Mouse (Mus musculus): ENCODE results near the gene Acod1. TPM values are rescaled to one million over a fixed set of nuclear protein-coding genes. Genes with fewer than 3 reads are reported as not detected.

The Acod1 gene
- polyA plus RNA-seq, 1 experiment from 2014 or later, result not detected

DNA sequence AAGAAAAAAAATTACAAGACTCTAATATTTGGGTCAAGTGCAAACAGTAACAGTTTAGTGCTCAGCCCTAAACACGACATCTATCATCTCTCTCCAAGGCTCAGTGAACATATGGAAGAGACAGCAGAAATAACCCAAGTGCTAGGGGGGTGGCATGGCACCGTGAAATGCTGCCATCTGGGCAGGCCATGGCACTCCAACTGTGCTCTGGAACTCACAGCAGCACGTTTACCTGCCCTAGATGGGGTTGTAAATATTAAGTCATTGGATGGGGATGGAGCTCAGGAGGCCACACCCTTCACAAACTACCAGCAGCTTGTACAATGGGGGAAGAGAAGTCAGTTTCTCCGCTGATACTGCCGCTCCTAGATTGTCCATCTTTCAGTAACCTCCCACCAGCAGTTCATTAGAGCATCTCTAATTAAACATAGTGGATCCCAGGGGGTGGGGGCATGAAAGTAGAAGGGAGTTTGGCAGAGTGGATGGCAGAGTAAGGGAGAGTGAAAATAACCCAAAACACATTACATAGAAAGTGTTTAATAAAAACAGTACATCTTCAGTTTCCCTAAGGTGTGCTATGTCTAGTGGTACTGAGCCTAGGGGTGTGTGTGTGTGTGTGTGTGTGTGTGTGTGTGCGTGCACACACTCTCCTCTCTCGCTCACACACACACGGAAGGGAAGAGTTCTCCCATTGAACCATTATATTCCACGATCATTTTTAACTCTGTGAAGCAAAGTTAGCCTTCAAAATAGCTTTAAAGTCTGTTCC is 32.6 kb downstream of the Acod1 start:
- Histone ChIP-seq H3K4me1 (replicated peaks; ENCODE audit: control insufficient read depth, insufficient read depth, low read length) (peaks cover 3% of the 10 kb centered on the region; the same call in 1 of the 2 replicates), H3K9ac (replicated peaks; ENCODE audit: low read depth, low read length) (no peak overlapping the region), H3K4me2 (ENCODE audit: low read length) (no peak overlapping the region), H3K9me3 (ENCODE audit: control insufficient read depth, low read length) (no peaks in the 10 kb centered on the region), H3K27me3 (replicated peaks; ENCODE audit: control insufficient read depth, insufficient read depth, low read length) (no peaks in the 10 kb centered on the region), H3K4me3 (replicated peaks; ENCODE audit: low read length) (no peak overlapping the region), H3K27ac (ENCODE audit: low read length) (no peak overlapping the region), H3K36me3 (ENCODE audit: control insufficient read depth, insufficient read depth) (peaks cover 9% of the 10 kb centered on the region)
- WGBS, result 81% methylated on average over 9 of the region's 9 CpGs
- peak; percentile 72; the same call in 1 of the 2 replicates for ATAC-seq

- Histone ChIP-seq H3K4me1 (replicated peaks; ENCODE audit: control insufficient read depth, insufficient read depth, low read length) (no peaks in the 10 kb centered on the region), H3K4me2 (ENCODE audit: low read length) (no peak overlapping the region), H3K9me3 (ENCODE audit: control insufficient read depth, low read length) (no peaks in the 10 kb centered on the region), H3K27me3 (replicated peaks; ENCODE audit: control insufficient read depth, insufficient read depth, low read length) (no peaks in the 10 kb centered on the region), H3K27ac (ENCODE audit: low read length) (no peak overlapping the region), H3K4me3 (replicated peaks; ENCODE audit: low read length) (no peak overlapping the region), H3K9ac (replicated peaks; ENCODE audit: low read depth, low read length) (no peak overlapping the region), H3K36me3 (ENCODE audit: control insufficient read depth, insufficient read depth) (peaks cover 27% of the 10 kb centered on the region)
- no peak for ATAC-seq
- 74% methylated on average over 1 of the region's 1 CpGs for WGBS
Measured at GRCm38 (mm10) chr14:103085840-103086533, 39.2 kb downstream of the Acod1 start.

GRCm38 (mm10) chr14:103086671-103087324 is 40.0 kb downstream of the Acod1 start:
- Histone ChIP-seq H3K4me2 (ENCODE audit: low read length) (no peak overlapping the region), H3K9ac (replicated peaks; ENCODE audit: low read depth, low read length) (no peak overlapping the region), H3K27ac (ENCODE audit: low read length) (no peak overlapping the region), H3K27me3 (replicated peaks; ENCODE audit: control insufficient read depth, insufficient read depth, low read length) (no peaks in the 10 kb centered on the region), H3K4me3 (replicated peaks; ENCODE audit: low read length) (no peak overlapping the region), H3K4me1 (replicated peaks; ENCODE audit: control insufficient read depth, insufficient read depth, low read length) (no peaks in the 10 kb centered on the region), H3K36me3 (ENCODE audit: control insufficient read depth, insufficient read depth) (peaks cover 27% of the 10 kb centered on the region), H3K9me3 (ENCODE audit: control insufficient read depth, low read length) (no peaks in the 10 kb centered on the region)
- WGBS, result 98% methylated on average over 4 of the region's 4 CpGs
- ATAC-seq, result no peak

- WGBS, result 90% methylated on average over 5 of the region's 5 CpGs
Measured at GRCm38 (mm10) chr14:103087846-103088245, 41.1 kb downstream of the Acod1 start.

GRCm38 (mm10) chr14:103088624-103089023 is 41.8 kb downstream of the Acod1 start:
- H3K4me1 ChIP-seq (replicated peaks; ENCODE audit: control insufficient read depth, insufficient read depth, low read length), result peaks cover 3% of the 10 kb centered on the region; the same call in 1 of the 2 replicates
- H3K27me3 ChIP-seq (replicated peaks; ENCODE audit: control insufficient read depth, insufficient read depth, low read length), result no peaks in the 10 kb centered on the region
- H3K27ac ChIP-seq (ENCODE audit: low read length), result no peak overlapping the region
- no peak overlapping the region for H3K4me3 ChIP-seq (replicated peaks; ENCODE audit: low read length)
- no peak overlapping the region for H3K9ac ChIP-seq (replicated peaks; ENCODE audit: low read depth, low read length)
- no peak for ATAC-seq
- H3K36me3 ChIP-seq (ENCODE audit: control insufficient read depth, insufficient read depth), result peaks cover 20% of the 10 kb centered on the region
- no peaks in the 10 kb centered on the region for H3K9me3 ChIP-seq (ENCODE audit: control insufficient read depth, low read length)
- H3K4me2 ChIP-seq (ENCODE audit: low read length), result no peak overlapping the region
- WGBS, result 70% methylated on average over 6 of the region's 6 CpGs

More at GRCm38 (mm10) chr14:103087846-103088245, 41.1 kb downstream of the Acod1 start:
- no peaks in the 10 kb centered on the region for H3K27me3 ChIP-seq (replicated peaks; ENCODE audit: control insufficient read depth, insufficient read depth, low read length)
- no peak overlapping the region for H3K27ac ChIP-seq (ENCODE audit: low read length)
- H3K9me3 ChIP-seq (ENCODE audit: control insufficient read depth, low read length), result no peaks in the 10 kb centered on the region
- no peak overlapping the region for H3K4me3 ChIP-seq (replicated peaks; ENCODE audit: low read length)
- no peak overlapping the region for H3K4me2 ChIP-seq (ENCODE audit: low read length)
- ATAC-seq, result no peak
- H3K4me1 ChIP-seq (replicated peaks; ENCODE audit: control insufficient read depth, insufficient read depth, low read length), result no peaks in the 10 kb centered on the region
- H3K9ac ChIP-seq (replicated peaks; ENCODE audit: low read depth, low read length), result no peak overlapping the region
- peaks cover 25% of the 10 kb centered on the region for H3K36me3 ChIP-seq (ENCODE audit: control insufficient read depth, insufficient read depth)

GRCm38 (mm10) chr14:103093236-103093635 is 46.5 kb downstream of the Acod1 start:
- peaks cover 5% of the 10 kb centered on the region for H3K36me3 ChIP-seq (ENCODE audit: control insufficient read depth, insufficient read depth)
- WGBS, result 85% methylated on average over 3 of the region's 3 CpGs
- no peak overlapping the region for H3K27ac ChIP-seq (ENCODE audit: low read length)
- no peaks in the 10 kb centered on the region for H3K9me3 ChIP-seq (ENCODE audit: control insufficient read depth, low read length)
- no peak overlapping the region for H3K4me3 ChIP-seq (replicated peaks; ENCODE audit: low read length)
- H3K9ac ChIP-seq (replicated peaks; ENCODE audit: low read depth, low read length), result no peak overlapping the region
- H3K27me3 ChIP-seq (replicated peaks; ENCODE audit: control insufficient read depth, insufficient read depth, low read length), result no peaks in the 10 kb centered on the region
- no peak for ATAC-seq
- H3K4me1 ChIP-seq (replicated peaks; ENCODE audit: control insufficient read depth, insufficient read depth, low read length), result peaks cover 26% of the 10 kb centered on the region
- H3K4me2 ChIP-seq (ENCODE audit: low read length), result no peak overlapping the region

GRCm38 (mm10) chr14:103093670-103094069 is 46.9 kb downstream of the Acod1 start:
- H3K4me3 ChIP-seq (replicated peaks; ENCODE audit: low read length), result no peak overlapping the region
- H3K36me3 ChIP-seq (ENCODE audit: control insufficient read depth, insufficient read depth), result peaks cover 2% of the 10 kb centered on the region
- WGBS, result 85% methylated on average over 4 of the region's 4 CpGs
- no peak overlapping the region for H3K9ac ChIP-seq (replicated peaks; ENCODE audit: low read depth, low read length)
- H3K27me3 ChIP-seq (replicated peaks; ENCODE audit: control insufficient read depth, insufficient read depth, low read length), result no peaks in the 10 kb centered on the region
- ATAC-seq, result no peak
- H3K4me1 ChIP-seq (replicated peaks; ENCODE audit: control insufficient read depth, insufficient read depth, low read length), result peaks cover 26% of the 10 kb centered on the region
- H3K27ac ChIP-seq (ENCODE audit: low read length), result no peak overlapping the region
- no peak overlapping the region for H3K4me2 ChIP-seq (ENCODE audit: low read length)
- H3K9me3 ChIP-seq (ENCODE audit: control insufficient read depth, low read length), result no peaks in the 10 kb centered on the region

- 85% methylated on average over 8 of the region's 8 CpGs for WGBS
- peaks cover 26% of the 10 kb centered on the region for H3K4me1 ChIP-seq (replicated peaks; ENCODE audit: control insufficient read depth, insufficient read depth, low read length)
- no peak overlapping the region for H3K27ac ChIP-seq (ENCODE audit: low read length)
- no peak for ATAC-seq
- no peak overlapping the region for H3K4me2 ChIP-seq (ENCODE audit: low read length)
- no peak overlapping the region for H3K9ac ChIP-seq (replicated peaks; ENCODE audit: low read depth, low read length)
- no peaks in the 10 kb centered on the region for H3K9me3 ChIP-seq (ENCODE audit: control insufficient read depth, low read length)
- no peaks in the 10 kb centered on the region for H3K27me3 ChIP-seq (replicated peaks; ENCODE audit: control insufficient read depth, insufficient read depth, low read length)
- H3K4me3 ChIP-seq (replicated peaks; ENCODE audit: low read length), result no peak overlapping the region
- H3K36me3 ChIP-seq (ENCODE audit: control insufficient read depth, insufficient read depth), result no peaks in the 10 kb centered on the region; the same call in 1 of the 2 replicates
Measured at GRCm38 (mm10) chr14:103095036-103095435, 48.3 kb downstream of the Acod1 start.

- H3K27me3 ChIP-seq (replicated peaks; ENCODE audit: control insufficient read depth, insufficient read depth, low read length), result no peaks in the 10 kb centered on the region
- no peak for ATAC-seq
- H3K27ac ChIP-seq (ENCODE audit: low read length), result no peak overlapping the region
- no peak overlapping the region for H3K9ac ChIP-seq (replicated peaks; ENCODE audit: low read depth, low read length)
- H3K4me2 ChIP-seq (ENCODE audit: low read length), result no peak overlapping the region
- peaks cover 26% of the 10 kb centered on the region for H3K4me1 ChIP-seq (replicated peaks; ENCODE audit: control insufficient read depth, insufficient read depth, low read length)
- H3K4me3 ChIP-seq (replicated peaks; ENCODE audit: low read length), result no peak overlapping the region
- no peaks in the 10 kb centered on the region for H3K9me3 ChIP-seq (ENCODE audit: control insufficient read depth, low read length)
- WGBS, result 94% methylated on average over 8 of the region's 8 CpGs
- H3K36me3 ChIP-seq (ENCODE audit: control insufficient read depth, insufficient read depth), result no peaks in the 10 kb centered on the region; the same call in 1 of the 2 replicates
Measured at GRCm38 (mm10) chr14:103095826-103096225, 49.0 kb downstream of the Acod1 start.
